Mouse (Mus musculus): Measurements from ENCODE around the gene Grhl3. TPM values are rescaled to one million over a fixed set of nuclear protein-coding genes. Genes with fewer than 3 reads are reported as not detected.

The Grhl3 gene
- polyA plus RNA-seq, 2 experiments = 20.6 to 46.2 TPM

- Histone ChIP-seq H3K36me3 (ENCODE audit: control insufficient read depth, insufficient read depth, low read length) (no peaks in the 10 kb centered on the region), H3K9ac (ENCODE audit: low read depth, low read length, severe bottlenecking) (0 out of 2 replicates have a peak overlapping the region, but pooled peaks have one; percentile 16), H3K27ac (replicated peaks; ENCODE audit: low read depth, low read length) (no peak overlapping the region), H3K9me3 (ENCODE audit: control insufficient read depth, low read length) (no peaks in the 10 kb centered on the region), H3K4me2 (replicated peaks; ENCODE audit: low read depth, low read length, severe bottlenecking) (0 out of 2 replicates have a peak overlapping the region, but pooled peaks have one; percentile 7), H3K4me3 (replicated peaks; ENCODE audit: low read length) (no peak overlapping the region), H3K4me1 (ENCODE audit: control insufficient read depth, insufficient read depth, low read length) (peaks cover 71% of the 10 kb centered on the region), H3K27me3 (ENCODE audit: control insufficient read depth, insufficient read depth, low read length) (no peaks in the 10 kb centered on the region; the same call in 1 of the 2 replicates)
- ATAC-seq (ENCODE audit: low FRiP score, low read depth) (no peak), DNase-seq (ENCODE audit: low spot score) (no peak)
- 10% methylated on average over 7 of the region's 7 CpGs for WGBS
- TF ChIP-seq POLR2A (IDR thresholded peaks at IDR 0.05; ENCODE audit: borderline replicate concordance, extremely low read depth, insufficient read depth, insufficient read length) = no peak
Measured at GRCm38 (mm10) chr4:135548108-135548507, 25.3 kb downstream of the Grhl3 start.

GRCm38 (mm10) chr4:135547551-135547950 is 25.9 kb downstream of the Grhl3 start:
- Histone ChIP-seq H3K4me3 (replicated peaks; ENCODE audit: low read length) (no peak overlapping the region), H3K36me3 (ENCODE audit: control insufficient read depth, insufficient read depth, low read length) (no peaks in the 10 kb centered on the region), H3K4me2 (replicated peaks; ENCODE audit: low read depth, low read length, severe bottlenecking) (0 out of 2 replicates have a peak overlapping the region, but pooled peaks have one; percentile 5), H3K27ac (replicated peaks; ENCODE audit: low read depth, low read length) (no peak overlapping the region), H3K9ac (ENCODE audit: low read depth, low read length, severe bottlenecking) (no peak overlapping the region), H3K9me3 (ENCODE audit: control insufficient read depth, low read length) (no peaks in the 10 kb centered on the region), H3K27me3 (ENCODE audit: control insufficient read depth, insufficient read depth, low read length) (no peaks in the 10 kb centered on the region; the same call in 1 of the 2 replicates), H3K4me1 (ENCODE audit: control insufficient read depth, insufficient read depth, low read length) (peaks cover 71% of the 10 kb centered on the region)
- no peak for DNase-seq (ENCODE audit: low spot score)
- TF ChIP-seq POLR2A (IDR thresholded peaks at IDR 0.05; ENCODE audit: borderline replicate concordance, extremely low read depth, insufficient read depth, insufficient read length) = no peak
- 35% methylated on average over 14 of the region's 14 CpGs for WGBS
- no peak for ATAC-seq (ENCODE audit: low FRiP score, low read depth)

- DNase-seq (ENCODE audit: low spot score) (no peak), ATAC-seq (ENCODE audit: low FRiP score, low read depth) (no peak)
- Histone ChIP-seq H3K9ac (ENCODE audit: low read depth, low read length, severe bottlenecking) (no peak overlapping the region), H3K36me3 (ENCODE audit: control insufficient read depth, insufficient read depth, low read length) (no peaks in the 10 kb centered on the region), H3K4me3 (replicated peaks; ENCODE audit: low read length) (no peak overlapping the region), H3K9me3 (ENCODE audit: control insufficient read depth, low read length) (no peaks in the 10 kb centered on the region), H3K4me2 (replicated peaks; ENCODE audit: low read depth, low read length, severe bottlenecking) (no peak overlapping the region), H3K27ac (replicated peaks; ENCODE audit: low read depth, low read length) (no peak overlapping the region), H3K27me3 (ENCODE audit: control insufficient read depth, insufficient read depth, low read length) (no peaks in the 10 kb centered on the region; the same call in 1 of the 2 replicates), H3K4me1 (ENCODE audit: control insufficient read depth, insufficient read depth, low read length) (peaks cover 71% of the 10 kb centered on the region)
- TF ChIP-seq POLR2A (IDR thresholded peaks at IDR 0.05; ENCODE audit: borderline replicate concordance, extremely low read depth, insufficient read depth, insufficient read length) = no peak
- WGBS = 88% methylated on average over 4 of the region's 4 CpGs
Measured at GRCm38 (mm10) chr4:135546793-135547192, 26.6 kb downstream of the Grhl3 start.

GRCm38 (mm10) chr4:135546008-135546407 is 27.4 kb downstream of the Grhl3 start:
- Histone ChIP-seq H3K4me3 (replicated peaks; ENCODE audit: low read length) (no peak overlapping the region), H3K27ac (replicated peaks; ENCODE audit: low read depth, low read length) (no peak overlapping the region), H3K9ac (ENCODE audit: low read depth, low read length, severe bottlenecking) (no peak overlapping the region), H3K9me3 (ENCODE audit: control insufficient read depth, low read length) (no peaks in the 10 kb centered on the region), H3K4me1 (ENCODE audit: control insufficient read depth, insufficient read depth, low read length) (peaks cover 70% of the 10 kb centered on the region), H3K27me3 (ENCODE audit: control insufficient read depth, insufficient read depth, low read length) (no peaks in the 10 kb centered on the region; the same call in 1 of the 2 replicates), H3K36me3 (ENCODE audit: control insufficient read depth, insufficient read depth, low read length) (no peaks in the 10 kb centered on the region), H3K4me2 (replicated peaks; ENCODE audit: low read depth, low read length, severe bottlenecking) (no peak overlapping the region)
- no peak for TF ChIP-seq POLR2A (IDR thresholded peaks at IDR 0.05; ENCODE audit: borderline replicate concordance, extremely low read depth, insufficient read depth, insufficient read length)
- WGBS = 64% methylated on average over 7 of the region's 7 CpGs
- no peak for DNase-seq (ENCODE audit: low spot score)
- no peak for ATAC-seq (ENCODE audit: low FRiP score, low read depth)

- Histone ChIP-seq H3K27ac (replicated peaks; ENCODE audit: low read depth, low read length) (no peak overlapping the region), H3K4me2 (replicated peaks; ENCODE audit: low read depth, low read length, severe bottlenecking) (peak overlapping the region; percentile 43), H3K4me1 (ENCODE audit: control insufficient read depth, insufficient read depth, low read length) (peaks cover 61% of the 10 kb centered on the region), H3K4me3 (replicated peaks; ENCODE audit: low read length) (peak overlapping the region; percentile 19), H3K36me3 (ENCODE audit: control insufficient read depth, insufficient read depth, low read length) (no peaks in the 10 kb centered on the region), H3K9ac (ENCODE audit: low read depth, low read length, severe bottlenecking) (peak overlapping the region; percentile 40; the same call in 1 of the 2 replicates), H3K27me3 (ENCODE audit: control insufficient read depth, insufficient read depth, low read length) (no peaks in the 10 kb centered on the region; the same call in 1 of the 2 replicates), H3K9me3 (ENCODE audit: control insufficient read depth, low read length) (no peaks in the 10 kb centered on the region)
- 5% methylated on average over 7 of the region's 8 CpGs for WGBS
- TF ChIP-seq POLR2A (IDR thresholded peaks at IDR 0.05; ENCODE audit: borderline replicate concordance, extremely low read depth, insufficient read depth, insufficient read length) = no peak
- ATAC-seq (ENCODE audit: low FRiP score, low read depth) (peak; percentile 11; the same call in 1 of the 2 replicates), DNase-seq (ENCODE audit: low spot score) (no peak)
Measured at GRCm38 (mm10) chr4:135545080-135545511, 28.3 kb downstream of the Grhl3 start.
